Mouse (Mus musculus): ENCODE measurements around the gene Anxa6.

Gene Anxa6

DNA sequence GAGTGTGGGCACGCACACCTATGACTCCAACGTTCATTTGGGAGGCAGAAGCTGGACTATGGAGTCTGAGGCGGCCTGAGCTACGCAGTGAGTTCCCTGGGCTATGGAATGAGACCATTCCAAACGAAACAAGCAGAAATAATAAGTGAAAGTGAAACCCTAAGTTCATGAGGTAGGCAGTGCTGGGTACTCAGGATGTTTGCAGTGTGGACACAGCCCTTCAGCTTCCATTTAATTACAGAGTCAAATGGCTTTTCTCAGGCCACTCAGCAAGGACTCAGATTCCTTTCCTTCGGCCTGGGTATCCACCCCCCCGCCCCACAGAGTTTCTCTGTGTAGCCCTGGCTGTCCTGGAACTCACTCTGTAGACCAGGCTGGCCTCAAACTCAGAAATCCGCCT lies 103.5 kb downstream of the Anxa6 start:
- no peak for DNase-seq (ENCODE audit: low read depth, low spot score)

GRCm38 (mm10) chr11:54929290-54929689 lies 104.0 kb downstream of the Anxa6 start:
- DNase-seq (ENCODE audit: low read depth, low spot score) = no peak
